Mouse (Mus musculus) ES-Bruce4 (cell line): ENCODE data around the gene Ptprj. TPM values are rescaled to one million over a fixed set of nuclear protein-coding genes. Genes with fewer than 3 reads are reported as not detected.

Experiments
- H3K27ac ChIP-seq: 2 replicates; pipeline ENCODE4 v1.5.1; 2012; ENCODE audit warnings: low read length, inconsistent platforms; ENCODE audit not compliant: insufficient read depth
- H3K27me3 ChIP-seq: 2 replicates; pipeline ENCODE4 v1.6.1; 2012; ENCODE audit warnings: mild to moderate bottlenecking, low read length, inconsistent platforms; ENCODE audit not compliant: control insufficient read depth, poor library complexity, insufficient read depth, severe bottlenecking
- H3K36me3 ChIP-seq: 2 replicates; pipeline ENCODE4 v1.6.1; 2012; ENCODE audit warnings: inconsistent platforms, mild to moderate bottlenecking, low read length, moderate library complexity; ENCODE audit not compliant: control insufficient read depth, poor library complexity, insufficient read depth, severe bottlenecking
- H3K4me1 ChIP-seq: one replicate; pipeline ENCODE4 v1.8.1; 2011; ENCODE audit warnings: low read length; ENCODE audit not compliant: control insufficient read depth, insufficient read depth
- H3K4me3 ChIP-seq: 2 replicates; pipeline ENCODE4 v1.5.1; 2011; ENCODE audit warnings: low read depth, mild to moderate bottlenecking, low read length
- H3K9ac ChIP-seq: 2 replicates; pipeline ENCODE4 v1.6.1; 2012; ENCODE audit warnings: low read depth, mild to moderate bottlenecking, inconsistent platforms; ENCODE audit not compliant: poor library complexity, severe bottlenecking
- H3K9me3 ChIP-seq: replicated peaks from 2 replicates; pipeline ENCODE4 v1.6.1; 2012; ENCODE audit warnings: mild to moderate bottlenecking, low read length, inconsistent platforms; ENCODE audit not compliant: control insufficient read depth, poor library complexity, insufficient read depth, severe bottlenecking
- CTCF ChIP-seq: IDR thresholded peaks from one replicate; pipeline ENCODE4 v1.8.1; 2011; ENCODE audit warnings: low read depth, low read length
- EP300 ChIP-seq: IDR thresholded peaks from 2 replicates; pipeline ENCODE4 v1.6.1; 2011; ENCODE audit warnings: low read depth, low read length; ENCODE audit not compliant: insufficient read depth
- POLR2A ChIP-seq: IDR thresholded peaks from one replicate; pipeline ENCODE4 v1.8.1; 2011; ENCODE audit warnings: low read length; ENCODE audit not compliant: insufficient read depth
- polyA plus RNA-seq: library from polyadenylated mRNA; stranded (reverse); fragments of >200 nt; gene quantifications from 2 replicates; pipeline ENCODE4 v1.2.4, GENCODE M21; 2011; ENCODE audit warnings: low read depth; ENCODE audit not compliant: missing spikeins, insufficient read depth, insufficient read length

Ptprj gene
- polyA plus RNA-seq, 1 experiment: 5.5 TPM

GRCm38 (mm10) chr2:90503182-90503833 is 77.1 kb downstream of the Ptprj start:
- Histone ChIP-seq H3K9ac (no peak overlapping the region), H3K4me3 (no peak overlapping the region), H3K9me3 (no peaks in the 10 kb centered on the region), H3K36me3 (no peaks in the 10 kb centered on the region), H3K27ac (no peak overlapping the region), H3K27me3 (no peaks in the 10 kb centered on the region), H3K4me1 (no peaks in the 10 kb centered on the region)
- TF ChIP-seq EP300 (no peak), POLR2A (no peak), CTCF (no peak)

GRCm38 (mm10) chr2:90502738-90503137 is 77.7 kb downstream of the Ptprj start:
- Histone ChIP-seq H3K9me3 (no peaks in the 10 kb centered on the region), H3K36me3 (no peaks in the 10 kb centered on the region), H3K27me3 (no peaks in the 10 kb centered on the region), H3K4me1 (no peaks in the 10 kb centered on the region), H3K4me3 (no peak overlapping the region), H3K27ac (no peak overlapping the region), H3K9ac (no peak overlapping the region)
- TF ChIP-seq EP300 (no peak), CTCF (no peak), POLR2A (no peak)

GRCm38 (mm10) chr2:90501708-90502107 is 78.7 kb downstream of the Ptprj start:
- H3K27me3 ChIP-seq: no peaks in the 10 kb centered on the region
- no peak overlapping the region for H3K4me3 ChIP-seq
- TF ChIP-seq CTCF: no peak
- no peak for TF ChIP-seq POLR2A
- TF ChIP-seq EP300: no peak
- H3K9ac ChIP-seq: no peak overlapping the region
- no peaks in the 10 kb centered on the region for H3K9me3 ChIP-seq
- no peaks in the 10 kb centered on the region for H3K36me3 ChIP-seq
- no peaks in the 10 kb centered on the region for H3K4me1 ChIP-seq
- no peak overlapping the region for H3K27ac ChIP-seq

GRCm38 (mm10) chr2:90500892-90501291 is 79.6 kb downstream of the Ptprj start:
- H3K4me3 ChIP-seq: no peak overlapping the region
- H3K27ac ChIP-seq: no peak overlapping the region
- no peaks in the 10 kb centered on the region for H3K27me3 ChIP-seq
- no peaks in the 10 kb centered on the region for H3K9me3 ChIP-seq
- TF ChIP-seq POLR2A: no peak
- no peak for TF ChIP-seq EP300
- no peak for TF ChIP-seq CTCF
- H3K9ac ChIP-seq: no peak overlapping the region
- no peaks in the 10 kb centered on the region for H3K36me3 ChIP-seq
- H3K4me1 ChIP-seq: no peaks in the 10 kb centered on the region

- Histone ChIP-seq H3K9ac (no peak overlapping the region), H3K4me3 (no peak overlapping the region), H3K36me3 (no peaks in the 10 kb centered on the region), H3K27ac (no peak overlapping the region), H3K9me3 (no peaks in the 10 kb centered on the region), H3K27me3 (no peaks in the 10 kb centered on the region), H3K4me1 (no peaks in the 10 kb centered on the region)
- TF ChIP-seq EP300: no peak
- TF ChIP-seq CTCF: no peak
- TF ChIP-seq POLR2A: no peak
Observed at GRCm38 (mm10) chr2:90499002-90499401, 81.4 kb downstream of the Ptprj start.

GRCm38 (mm10) chr2:90497551-90497950 is 82.9 kb downstream of the Ptprj start:
- H3K4me1 ChIP-seq: no peaks in the 10 kb centered on the region
- TF ChIP-seq POLR2A (no peak), CTCF (no peak), EP300 (no peak)
- no peaks in the 10 kb centered on the region for H3K36me3 ChIP-seq
- H3K27ac ChIP-seq: no peak overlapping the region
- H3K9me3 ChIP-seq: no peaks in the 10 kb centered on the region
- no peak overlapping the region for H3K9ac ChIP-seq
- no peaks in the 10 kb centered on the region for H3K27me3 ChIP-seq
- H3K4me3 ChIP-seq: no peak overlapping the region
